Mouse (Mus musculus) kidney, embryonic 16.5 days (tissue): ENCODE results near the gene Gpatch4. TPM values are rescaled to one million over a fixed set of nuclear protein-coding genes. Genes with fewer than 3 reads are reported as not detected.

Source experiments
- ATAC-seq: fragments of 200-750 bp; cut with Nextera tagmentation; 2 replicates; pipeline ENCODE4 v1.8.0; 2017; ENCODE audit warnings: moderate TSS enrichment; ENCODE audit not compliant: low FRiP score, low TSS enrichment
- H3K27ac ChIP-seq: fragments of 300-500 bp; sonication (generic); 2 replicates; pipeline ENCODE4 v1.5.1; 2014; ENCODE audit warnings: low read length
- H3K27me3 ChIP-seq: fragments of 300-500 bp; sonication (generic); 2 replicates; pipeline ENCODE4 v1.6.1; 2014; ENCODE audit warnings: low read length, control low read depth, mixed read lengths; ENCODE audit not compliant: insufficient read depth
- H3K36me3 ChIP-seq: fragments of 300-500 bp; sonication (generic); 2 replicates; pipeline ENCODE4 v1.6.1; 2014; ENCODE audit warnings: low read length, control low read depth, mixed read lengths; ENCODE audit not compliant: insufficient read depth
- H3K4me1 ChIP-seq: fragments of 300-500 bp; sonication (generic); 2 replicates; pipeline ENCODE4 v1.6.1; 2014; ENCODE audit warnings: low read length, control low read depth, mixed read lengths; ENCODE audit not compliant: insufficient read depth
- H3K4me2 ChIP-seq: fragments of 300-500 bp; sonication (generic); replicated peaks from 2 replicates; pipeline ENCODE4 v1.6.1; 2014; ENCODE audit warnings: low read depth, low read length
- H3K4me3 ChIP-seq: fragments of 300-500 bp; sonication (generic); 2 replicates; pipeline ENCODE4 v1.5.1; 2014; ENCODE audit warnings: mild to moderate bottlenecking, low read length
- H3K9ac ChIP-seq: fragments of 300-500 bp; sonication (generic); replicated peaks from 2 replicates; pipeline ENCODE4 v1.6.1; 2014; ENCODE audit warnings: low read length
- H3K9me3 ChIP-seq: fragments of 300-500 bp; sonication (generic); 2 replicates; pipeline ENCODE4 v1.6.1; 2016; ENCODE audit warnings: low read length, control low read depth
- WGBS: fragments of 180-500 bp; shearing (Covaris S2); extraction: QIAGEN DNeasy Blood & Tissue Kit; methylation state at CpG from one replicate; pipeline ENCODE4 v1.1.7; 2014; 5-methylcytosine and 5-hydroxymethylcytosine counted together
- polyA plus RNA-seq: library from polyadenylated mRNA; unstranded; fragments of >200 nt; fragmentation: Nextera tagmentation; extraction: Ambion mirVana; gene quantifications from 2 replicates; pipeline ENCODE4 v1.2.1, GENCODE M21; 2015

Gpatch4 gene
- polyA plus RNA-seq, 1 experiment from 2014 or later = 35.2 TPM

DNA sequence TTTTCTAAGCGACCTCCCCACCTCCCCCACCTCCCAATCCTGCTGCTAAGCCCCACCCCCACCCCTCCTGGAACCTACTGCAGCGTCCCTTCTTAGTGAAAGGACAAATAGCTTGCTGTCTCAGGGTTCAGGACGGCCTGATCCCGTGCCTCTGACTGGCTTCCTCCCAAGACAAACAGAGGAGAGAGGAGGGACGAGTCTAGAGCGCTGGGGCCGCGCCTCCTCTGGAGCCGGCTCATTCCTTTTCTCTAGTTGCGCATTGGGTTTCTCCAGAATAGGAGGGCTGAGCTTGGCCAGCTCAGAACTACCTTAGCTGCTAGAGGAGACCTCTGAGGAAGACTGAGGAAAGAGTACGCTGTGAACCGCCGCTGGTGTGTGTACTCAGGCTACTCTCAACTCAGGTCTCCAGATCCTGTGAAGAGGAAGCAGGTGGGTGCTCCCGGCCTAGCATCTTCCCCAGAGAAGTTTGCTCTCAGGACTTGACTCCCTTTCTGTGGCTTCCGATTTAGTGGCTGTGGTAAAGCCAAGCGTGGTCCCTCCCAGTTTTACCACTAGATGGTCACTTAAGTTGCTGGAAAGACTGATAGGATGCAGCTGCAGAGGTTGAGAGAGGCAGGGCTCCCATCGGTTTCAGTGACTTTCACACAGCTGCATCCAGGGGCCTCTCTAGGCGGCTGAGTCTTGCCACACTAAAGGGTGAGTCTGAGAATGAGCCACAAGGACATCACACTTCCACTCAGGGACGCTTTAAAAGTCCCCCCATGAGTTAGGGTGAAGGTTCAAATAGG, 12.1 kb upstream of the Gpatch4 start:
- Histone ChIP-seq H3K9me3 (peaks cover 10% of the 10 kb centered on the region; the same call in 1 of the 2 replicates), H3K4me3 (no peak overlapping the region), H3K9ac (no peak overlapping the region), H3K4me1 (peaks cover 3% of the 10 kb centered on the region; the same call in 1 of the 2 replicates), H3K4me2 (no peak overlapping the region), H3K27ac (no peak overlapping the region), H3K36me3 (no peaks in the 10 kb centered on the region), H3K27me3 (peaks cover 37% of the 10 kb centered on the region)
- peak; percentile 63 for ATAC-seq
- 16% methylated on average over 19 of the region's 19 CpGs for WGBS

DNA sequence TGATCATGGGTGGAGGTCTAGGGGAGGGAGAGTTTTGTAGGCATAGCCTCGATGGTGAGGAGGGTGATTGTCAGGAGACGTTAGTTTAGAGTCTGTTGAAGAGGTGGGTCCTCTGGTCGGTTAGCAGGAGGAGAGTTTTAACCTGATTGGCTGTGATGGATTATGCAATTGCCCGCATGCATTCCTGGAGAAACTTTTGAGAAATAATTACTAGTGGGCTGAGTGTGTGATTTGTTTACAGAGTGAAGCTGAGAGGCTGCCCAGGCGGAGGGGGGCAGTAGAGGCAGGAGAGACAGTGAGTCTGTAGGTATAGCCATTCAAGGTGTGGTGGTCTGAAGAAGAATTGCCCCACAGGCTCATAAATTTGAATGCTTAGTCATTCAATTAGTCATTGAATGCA, 9.4 kb upstream of the Gpatch4 start:
- ATAC-seq = no peak
- WGBS = 66% methylated on average over 5 of the region's 5 CpGs
- Histone ChIP-seq H3K9ac (no peak overlapping the region), H3K36me3 (no peaks in the 10 kb centered on the region), H3K27ac (no peak overlapping the region), H3K27me3 (peaks cover 34% of the 10 kb centered on the region), H3K4me1 (peaks cover 3% of the 10 kb centered on the region; the same call in 1 of the 2 replicates), H3K9me3 (0 out of 2 replicates have a peak, but pooled peaks cover under 1% of the 10 kb centered on the region), H3K4me3 (no peak overlapping the region), H3K4me2 (no peak overlapping the region)

DNA sequence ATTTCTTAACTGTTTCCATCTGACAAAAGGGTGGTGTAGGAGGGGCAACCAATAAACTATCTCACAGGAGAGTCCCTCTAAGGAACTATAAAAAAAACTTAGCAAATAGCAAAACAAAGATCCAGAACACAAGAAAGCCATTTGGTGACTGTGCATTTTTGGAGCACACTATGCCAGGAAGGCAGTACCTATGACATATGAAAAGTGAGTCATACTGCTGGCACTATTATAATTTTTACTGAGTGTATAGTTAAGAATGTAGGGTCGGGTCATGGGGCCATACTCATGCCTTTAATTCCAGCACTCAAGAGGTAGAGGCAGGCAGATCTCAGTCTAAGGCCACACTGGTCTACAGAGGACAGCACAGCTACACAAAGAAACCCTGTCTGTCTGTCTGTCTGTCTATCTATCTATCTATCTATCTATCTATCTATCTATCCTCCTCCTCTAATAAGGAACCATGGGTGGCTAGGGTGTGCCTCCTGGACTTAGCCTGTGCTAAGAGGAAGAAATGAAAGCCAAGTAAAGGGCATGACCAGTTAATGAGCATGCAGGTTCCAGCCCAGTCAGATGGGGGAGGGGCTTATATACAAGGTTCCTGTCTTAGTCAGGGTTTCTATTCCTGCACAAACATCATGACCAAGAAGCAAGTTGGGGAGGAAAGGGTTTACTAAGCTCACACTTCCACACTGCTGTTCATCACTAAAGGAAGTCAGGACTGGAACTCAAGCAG, 7.2 kb upstream of the Gpatch4 start:
- no peak for ATAC-seq
- Histone ChIP-seq H3K4me1 (peaks cover 2% of the 10 kb centered on the region; the same call in 1 of the 2 replicates), H3K27me3 (peaks cover 32% of the 10 kb centered on the region), H3K9me3 (no peaks in the 10 kb centered on the region), H3K27ac (no peak overlapping the region), H3K4me2 (no peak overlapping the region), H3K4me3 (no peak overlapping the region), H3K36me3 (no peaks in the 10 kb centered on the region), H3K9ac (no peak overlapping the region)
- WGBS = 65% methylated on average over 1 of the region's 1 CpGs

DNA sequence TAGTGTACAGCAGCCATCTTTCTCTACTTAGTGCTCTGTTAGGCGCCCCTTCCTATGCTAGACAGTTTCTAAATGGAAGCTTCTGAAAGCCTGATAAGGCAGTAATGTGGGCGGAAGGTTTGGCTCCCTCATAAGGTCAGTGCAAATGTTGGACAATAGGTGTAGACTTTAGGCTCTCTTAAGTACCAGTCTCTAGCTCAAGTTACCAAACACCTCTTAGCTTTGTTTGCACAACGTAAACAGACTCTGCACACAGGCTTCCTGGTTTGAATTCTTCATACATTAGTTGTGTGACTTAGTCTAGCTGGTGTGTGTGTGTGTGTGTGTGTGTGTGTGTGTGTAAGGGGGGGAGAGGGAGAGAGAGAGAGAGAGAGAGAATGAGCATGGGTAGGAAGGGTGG, 6.6 kb downstream of the Gpatch4 start:
- Histone ChIP-seq H3K27me3 (no peaks in the 10 kb centered on the region), H3K9ac (no peak overlapping the region), H3K9me3 (peaks cover 4% of the 10 kb centered on the region; the same call in 1 of the 2 replicates), H3K4me1 (no peaks in the 10 kb centered on the region), H3K27ac (no peak overlapping the region), H3K36me3 (peaks cover 30% of the 10 kb centered on the region), H3K4me3 (no peak overlapping the region), H3K4me2 (no peak overlapping the region)
- WGBS = 85% methylated on average over 3 of the region's 3 CpGs
- ATAC-seq = no peak

DNA sequence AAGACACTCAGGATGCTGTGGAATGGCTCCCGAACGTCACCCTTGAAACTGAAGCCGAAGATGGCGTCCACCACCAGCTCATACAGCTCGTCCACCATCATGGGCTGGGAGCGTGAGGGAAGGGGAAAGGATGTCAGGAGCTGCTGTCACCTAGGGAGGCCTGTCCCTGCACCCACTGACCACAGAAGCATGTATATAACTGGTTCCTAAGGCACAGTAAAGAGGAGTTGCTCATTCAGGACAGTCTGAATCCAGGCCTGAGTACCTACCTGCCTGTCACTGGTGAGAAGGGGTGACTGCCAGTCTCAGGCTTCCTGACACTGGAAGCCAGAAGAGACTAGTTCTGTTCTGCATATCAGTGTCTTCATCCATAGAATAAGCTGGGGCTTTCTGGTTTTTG, 14.1 kb downstream of the Gpatch4 start:
- H3K4me2 ChIP-seq = no peak overlapping the region
- H3K36me3 ChIP-seq = peaks cover 33% of the 10 kb centered on the region
- peaks cover 9% of the 10 kb centered on the region for H3K4me1 ChIP-seq
- no peaks in the 10 kb centered on the region for H3K27me3 ChIP-seq
- no peak overlapping the region for H3K9ac ChIP-seq
- ATAC-seq = no peak
- H3K4me3 ChIP-seq = no peak overlapping the region
- no peak overlapping the region for H3K27ac ChIP-seq
- peaks cover 4% of the 10 kb centered on the region; the same call in 1 of the 2 replicates for H3K9me3 ChIP-seq
- 84% methylated on average over 6 of the region's 6 CpGs for WGBS

DNA sequence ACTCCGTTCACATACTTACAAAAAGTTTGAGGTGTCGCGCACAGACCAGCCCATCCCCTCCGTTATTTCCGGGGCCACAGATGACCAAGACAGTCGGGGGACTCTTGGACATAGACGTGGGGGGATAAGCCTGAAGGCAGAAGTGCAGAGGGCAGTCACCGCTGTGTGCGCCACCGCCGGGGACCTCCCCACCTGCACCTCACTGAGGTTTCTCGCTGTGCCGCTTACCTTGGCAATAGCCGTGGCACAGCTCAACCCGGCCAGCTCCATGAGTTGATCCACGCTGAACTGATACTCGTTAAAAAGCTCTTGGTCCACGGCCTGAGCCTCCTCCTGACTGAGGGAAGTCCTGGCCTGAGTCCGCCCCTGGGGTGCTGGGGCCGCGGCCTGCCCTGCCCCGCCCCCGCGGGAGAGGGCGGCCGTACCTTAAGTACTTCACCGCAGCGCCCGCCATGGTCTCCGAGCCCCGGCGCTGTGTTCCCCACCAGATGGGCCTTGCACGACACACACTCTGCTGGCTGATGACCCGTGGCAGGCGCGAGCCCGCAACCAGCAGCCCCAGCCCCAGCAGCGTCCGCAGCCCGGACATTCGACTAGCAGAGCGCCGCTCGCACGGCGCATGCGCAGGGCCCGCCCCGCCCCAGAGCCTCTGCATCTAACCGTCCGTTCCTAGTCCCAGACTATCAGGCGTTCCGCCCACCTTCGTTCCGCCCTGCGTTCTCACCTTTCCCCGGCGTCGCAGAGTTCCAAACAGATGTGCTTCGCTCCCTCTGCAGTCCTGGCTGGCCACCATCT, 15.2 kb downstream of the Gpatch4 start, which contains the start of gene Naxe:
Naxe (minus strand) TSS at position 594 of the 795 bp plus-strand sequence.
- no peaks in the 10 kb centered on the region for H3K27me3 ChIP-seq
- H3K4me1 ChIP-seq = peaks cover 9% of the 10 kb centered on the region
- peaks cover 7% of the 10 kb centered on the region for H3K9me3 ChIP-seq
- peak within 1 kb of the TSS; percentile 79 for H3K27ac ChIP-seq
- peak within 1 kb of the TSS; percentile 84 for H3K4me2 ChIP-seq
- H3K9ac ChIP-seq = peak within 1 kb of the TSS; percentile 91
- peaks cover 24% of the 10 kb centered on the region for H3K36me3 ChIP-seq
- peak; percentile 95 for ATAC-seq
- peak within 1 kb of the TSS; percentile 88 for H3K4me3 ChIP-seq
- WGBS = under 1% methylated on average over 60 of the region's 60 CpGs

DNA sequence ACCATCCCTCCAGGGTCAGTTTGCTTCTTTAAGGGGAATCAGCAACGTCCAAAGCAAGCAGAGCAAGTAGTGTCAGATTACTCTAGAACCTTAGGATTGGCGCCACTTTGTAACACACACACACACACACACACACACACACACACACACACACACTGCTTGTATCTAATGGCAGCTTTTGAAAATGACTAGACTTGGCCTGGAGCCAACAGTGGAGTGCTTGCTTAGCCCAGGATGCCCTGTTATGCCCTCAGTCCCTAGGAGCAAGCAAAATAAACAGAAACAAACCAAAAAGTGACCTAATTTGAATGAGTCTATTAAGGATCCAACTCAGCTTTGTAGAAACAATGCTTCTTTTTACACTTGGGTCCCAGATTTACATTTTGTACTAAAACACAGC, 25.5 kb downstream of the Gpatch4 start:
- Histone ChIP-seq H3K4me3 (no peak overlapping the region), H3K27ac (no peak overlapping the region), H3K9ac (no peak overlapping the region), H3K4me1 (no peaks in the 10 kb centered on the region), H3K27me3 (no peaks in the 10 kb centered on the region), H3K4me2 (no peak overlapping the region), H3K36me3 (no peaks in the 10 kb centered on the region), H3K9me3 (no peaks in the 10 kb centered on the region)
- no peak for ATAC-seq
- WGBS = 13% methylated on average over 2 of the region's 2 CpGs

DNA sequence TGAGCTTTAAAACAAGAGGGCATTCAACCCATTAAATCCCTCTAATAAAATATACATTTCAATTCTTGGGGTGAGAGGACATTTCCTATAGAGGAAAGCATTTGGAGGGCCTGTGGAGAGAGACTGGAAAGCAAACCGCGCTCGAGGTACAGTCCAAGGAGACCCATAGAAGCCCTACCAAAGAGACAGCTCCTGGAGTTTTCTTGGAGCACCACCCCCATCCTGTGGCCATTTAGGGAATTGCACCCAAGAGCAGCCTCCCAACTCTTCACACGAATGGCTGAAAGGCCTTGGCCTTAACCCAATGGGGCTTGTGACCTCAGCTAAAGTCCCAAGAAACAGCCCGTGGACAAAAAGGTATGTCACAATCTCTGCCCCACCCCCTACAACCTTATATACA, 28.9 kb downstream of the Gpatch4 start:
- Histone ChIP-seq H3K27ac (no peak overlapping the region), H3K4me2 (no peak overlapping the region), H3K9me3 (no peaks in the 10 kb centered on the region), H3K27me3 (no peaks in the 10 kb centered on the region), H3K9ac (no peak overlapping the region), H3K4me1 (no peaks in the 10 kb centered on the region), H3K4me3 (no peak overlapping the region), H3K36me3 (no peaks in the 10 kb centered on the region)
- 0% methylated on average over 5 of the region's 5 CpGs for WGBS
- ATAC-seq = peak; percentile 44; the same call in 1 of the 2 replicates

DNA sequence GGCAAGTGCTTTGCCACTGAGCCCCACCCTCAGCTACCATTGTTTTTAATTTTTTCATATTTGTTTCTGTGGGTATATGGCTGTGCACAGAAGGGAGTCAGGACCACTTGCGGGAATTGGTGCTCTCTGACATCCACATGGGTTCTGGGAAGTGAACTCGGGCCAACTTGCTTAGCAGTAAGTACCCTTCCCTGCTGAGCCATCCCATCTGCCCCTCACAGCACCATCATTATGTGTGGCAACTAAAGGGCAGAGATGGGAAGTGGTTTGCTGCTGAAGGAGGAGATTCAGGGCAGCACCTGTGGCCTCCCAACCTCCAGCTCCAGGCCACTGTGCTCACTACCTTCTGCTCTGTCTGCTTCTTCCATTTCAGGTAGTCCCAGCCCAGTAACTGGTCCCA, 30.7 kb downstream of the Gpatch4 start:
- 60% methylated on average over 2 of the region's 2 CpGs for WGBS
- no peaks in the 10 kb centered on the region for H3K36me3 ChIP-seq
- no peak overlapping the region for H3K4me2 ChIP-seq
- H3K4me3 ChIP-seq = no peak overlapping the region
- no peaks in the 10 kb centered on the region for H3K27me3 ChIP-seq
- no peaks in the 10 kb centered on the region for H3K4me1 ChIP-seq
- no peaks in the 10 kb centered on the region for H3K9me3 ChIP-seq
- no peak for ATAC-seq
- H3K9ac ChIP-seq = no peak overlapping the region
- H3K27ac ChIP-seq = no peak overlapping the region
